Mouse (Mus musculus): ENCODE data around the gene Ppil1.
A peak's percentile ranks its signal among the peaks of the same experiment; 100 is the strongest.
"Not testable (repeated sequence)": the region's sequence is repeated elsewhere in the genome, so short reads cannot be mapped to it uniquely, and the experiment has no call there.

Gene Ppil1

GRCm38 (mm10) chr17:29281541-29281940, 17.6 kb upstream of the Ppil1 start:
- no peak for DNase-seq (ENCODE audit: low spot score in 2 of 2)

GRCm38 (mm10) chr17:29280422-29280821, 16.4 kb upstream of the Ppil1 start:
- no peak for DNase-seq (ENCODE audit: low spot score in 2 of 2)

- DNase-seq (ENCODE audit: low spot score in 2 of 2), result no peak
Observed at GRCm38 (mm10) chr17:29273889-29274288, 9.9 kb upstream of the Ppil1 start.

- DNase-seq (ENCODE audit: low spot score in 2 of 2), result no peak
Observed at GRCm38 (mm10) chr17:29273156-29273555, 9.2 kb upstream of the Ppil1 start.

GRCm38 (mm10) chr17:29270148-29270698, 6.2 kb upstream of the Ppil1 start:
- no peak for DNase-seq (ENCODE audit: low spot score in 2 of 2)

GRCm38 (mm10) chr17:29269349-29269706, 5.3 kb upstream of the Ppil1 start:
- no peak for DNase-seq (ENCODE audit: low spot score in 2 of 2)

- DNase-seq (ENCODE audit: low spot score in 2 of 2), result peak; percentile 93
Observed at GRCm38 (mm10) chr17:29268682-29269348, 4.8 kb upstream of the Ppil1 start, which contains the start of gene BC004004. BC004004 (plus strand) TSS chr17:29268788.

GRCm38 (mm10) chr17:29267931-29268681, 4.1 kb upstream of the Ppil1 start:
- DNase-seq (ENCODE audit: low spot score in 2 of 2), result no peak

- DNase-seq (ENCODE audit: low spot score in 2 of 2), result not testable (repeated sequence)
Observed at GRCm38 (mm10) chr17:29267040-29267439, 3.1 kb upstream of the Ppil1 start.

GRCm38 (mm10) chr17:29264760-29265159, 774 bp upstream of the Ppil1 start:
- no peak for DNase-seq (ENCODE audit: low spot score in 2 of 2)

GRCm38 (mm10) chr17:29263417-29263816, 569 bp downstream of the Ppil1 start:
- no peak for DNase-seq (ENCODE audit: low spot score in 2 of 2)

GRCm38 (mm10) chr17:29262259-29262649, 1.7 kb downstream of the Ppil1 start:
- DNase-seq (ENCODE audit: low spot score in 2 of 2), result no peak

GRCm38 (mm10) chr17:29261603-29262258, 2.3 kb downstream of the Ppil1 start:
- no peak for DNase-seq (ENCODE audit: low spot score in 2 of 2)

GRCm38 (mm10) chr17:29260501-29260900, 3.5 kb downstream of the Ppil1 start:
- no peak for DNase-seq (ENCODE audit: low spot score in 2 of 2)

- no peak for DNase-seq (ENCODE audit: low spot score in 2 of 2)
Observed at GRCm38 (mm10) chr17:29259489-29259888, 4.5 kb downstream of the Ppil1 start.

GRCm38 (mm10) chr17:29258921-29259320, 5.1 kb downstream of the Ppil1 start:
- DNase-seq (ENCODE audit: low spot score in 2 of 2), result no peak

GRCm38 (mm10) chr17:29258025-29258558, 5.9 kb downstream of the Ppil1 start:
- DNase-seq (ENCODE audit: low spot score in 2 of 2), result no peak

GRCm38 (mm10) chr17:29257001-29257511, 6.9 kb downstream of the Ppil1 start:
- no peak for DNase-seq (ENCODE audit: low spot score in 2 of 2)

GRCm38 (mm10) chr17:29256507-29256906, 7.5 kb downstream of the Ppil1 start:
- no peak for DNase-seq (ENCODE audit: low spot score in 2 of 2)

- DNase-seq (ENCODE audit: low spot score in 2 of 2), result not testable (repeated sequence)
Observed at GRCm38 (mm10) chr17:29254784-29255183, 9.2 kb downstream of the Ppil1 start.

GRCm38 (mm10) chr17:29253684-29254083, 10.3 kb downstream of the Ppil1 start:
- no peak for DNase-seq (ENCODE audit: low spot score in 2 of 2)

GRCm38 (mm10) chr17:29253236-29253635, 10.8 kb downstream of the Ppil1 start:
- DNase-seq (ENCODE audit: low spot score in 2 of 2), result no peak

All from right cerebral cortex, postnatal 36 days (tissue).